Mouse (Mus musculus) gastrocnemius, adult 2 months (tissue): Measurements from ENCODE around the gene Gm37240. TPM values are rescaled to one million over a fixed set of nuclear protein-coding genes. Genes with fewer than 3 reads are reported as not detected.

Source experiments
- DNase-seq: peaks from one replicate; pipeline ENCODE4 v3.0.0; 2022
- H3K27ac ChIP-seq: fragments of 200-600 bp; 2 replicates; pipeline ENCODE4 v1.8.1; 2022; ENCODE audit warnings: mild to moderate bottlenecking
- H3K4me3 ChIP-seq: fragments of 200-600 bp; 2 replicates; pipeline ENCODE4 v1.8.1; 2022; ENCODE audit warnings: mild to moderate bottlenecking, moderate library complexity
- CTCF ChIP-seq: fragments of 200-600 bp; IDR thresholded peaks from 2 replicates; pipeline ENCODE4 v1.8.1; 2022; ENCODE audit warnings: antibody characterized with exemption, mild to moderate bottlenecking, moderate library complexity
- intact Hi-C: fragments of 180-260 bp; cut with DNase I; formaldehyde crosslinking; loops from one replicate; pipeline ENCODE4 v1.15.1; 2025
- total RNA-seq, 2 experiments: library from RNA; stranded (reverse); gene quantifications; 2 replicates each; pipeline ENCODE4 v1.2.3; 2021

Gene Gm37240
- total RNA-seq, 2 experiments from 2014 or later = 34.5 to 37.4 TPM

DNA sequence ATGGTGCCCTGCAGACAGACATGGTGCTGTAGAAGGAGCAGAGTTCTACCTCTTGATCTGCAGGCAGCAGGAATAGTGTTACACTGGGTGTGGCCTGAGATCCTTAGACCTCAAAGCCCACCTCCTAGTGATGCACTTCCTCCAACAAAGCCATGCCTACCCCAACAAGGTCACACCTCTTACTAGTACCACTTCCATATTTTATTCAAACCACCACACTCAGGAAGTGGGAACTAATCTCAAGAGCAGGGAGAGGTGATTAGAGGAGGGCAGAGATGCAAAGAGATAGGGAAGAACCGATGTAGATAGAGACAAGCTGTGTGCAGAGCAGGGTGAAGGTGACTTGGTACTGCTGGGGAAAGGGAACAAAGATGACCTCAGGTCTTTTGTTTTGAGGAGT is 773.8 kb downstream of the Gm37240 start:
- Histone ChIP-seq H3K27ac (no peak overlapping the region), H3K4me3 (no peak overlapping the region)
- TF ChIP-seq CTCF = no peak
- intact Hi-C loops = loop anchor here (10.0 kb wide), 1 partner anchor 179 kb away; no protein-coding TSS in a partner anchor
- no peak for DNase-seq

DNA sequence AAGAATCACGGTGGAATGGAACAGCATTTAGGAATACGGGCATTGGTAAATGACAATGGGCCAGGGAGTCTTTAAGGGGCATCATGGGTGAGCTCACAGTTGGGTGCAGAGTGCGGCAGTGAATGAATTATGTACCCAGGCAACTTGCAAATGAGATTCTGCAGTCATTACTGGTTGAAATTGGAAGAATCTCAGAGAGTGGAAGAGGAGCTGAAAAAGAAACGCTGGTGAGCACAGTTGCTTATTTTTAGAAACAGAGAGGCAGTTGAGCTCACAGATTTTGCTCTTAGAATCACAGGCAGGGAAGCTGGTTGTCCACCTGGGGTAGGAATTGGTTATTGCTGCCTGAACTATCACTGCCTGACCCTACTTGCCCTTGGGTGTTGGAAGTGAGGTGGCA is 776.6 kb downstream of the Gm37240 start:
- H3K4me3 ChIP-seq = no peak overlapping the region
- peak overlapping the region; percentile 16; the same call in 1 of the 2 replicates for H3K27ac ChIP-seq
- intact Hi-C loops = loop anchor here (10.0 kb wide), 1 partner anchor 176 kb away; no protein-coding TSS in a partner anchor
- TF ChIP-seq CTCF = no peak
- DNase-seq = no peak

DNA sequence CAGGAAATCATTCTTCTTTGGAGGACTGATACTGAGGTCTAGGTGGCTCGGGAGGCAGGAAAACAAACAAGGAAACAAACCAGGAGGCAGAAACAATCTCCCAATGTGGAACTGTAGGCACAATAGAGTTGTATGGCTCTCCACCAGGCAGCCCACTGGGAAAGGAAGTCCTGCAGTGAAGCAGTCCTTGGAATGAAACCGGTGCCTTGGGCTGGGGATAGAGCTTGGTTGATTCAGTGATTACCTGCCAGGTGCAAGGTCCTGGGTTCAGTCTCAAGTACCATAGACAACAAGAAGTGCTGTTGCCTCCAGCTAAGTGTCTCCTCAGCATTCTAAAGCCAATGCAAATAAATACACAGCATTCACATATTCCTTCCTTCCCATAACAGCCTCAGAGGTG is 778.1 kb downstream of the Gm37240 start:
- no peak for DNase-seq
- intact Hi-C loops = no loop called here
- Histone ChIP-seq H3K27ac (no peak overlapping the region), H3K4me3 (no peak overlapping the region)
- TF ChIP-seq CTCF = no peak

DNA sequence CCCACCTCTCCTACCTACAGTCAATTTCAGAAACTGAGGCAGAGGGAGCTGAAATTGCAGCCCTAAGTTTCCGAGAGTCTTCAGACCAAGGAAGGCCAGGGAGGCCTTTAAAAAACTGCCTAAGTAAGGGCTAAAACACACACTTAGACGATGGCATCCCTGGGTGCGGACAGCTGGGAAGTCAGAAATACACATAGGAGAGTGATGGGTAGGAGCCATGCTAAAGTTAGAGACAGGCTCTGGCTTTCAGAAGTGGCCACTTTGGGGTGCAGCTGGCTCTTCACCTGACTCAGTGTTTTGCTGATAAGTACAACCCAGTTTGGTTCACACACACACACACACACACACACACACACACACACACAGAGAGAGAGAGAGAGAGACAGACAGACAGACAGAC is 778.9 kb downstream of the Gm37240 start:
- intact Hi-C loops = no loop called here
- TF ChIP-seq CTCF = no peak
- Histone ChIP-seq H3K27ac (no peak overlapping the region), H3K4me3 (no peak overlapping the region)
- no peak for DNase-seq

DNA sequence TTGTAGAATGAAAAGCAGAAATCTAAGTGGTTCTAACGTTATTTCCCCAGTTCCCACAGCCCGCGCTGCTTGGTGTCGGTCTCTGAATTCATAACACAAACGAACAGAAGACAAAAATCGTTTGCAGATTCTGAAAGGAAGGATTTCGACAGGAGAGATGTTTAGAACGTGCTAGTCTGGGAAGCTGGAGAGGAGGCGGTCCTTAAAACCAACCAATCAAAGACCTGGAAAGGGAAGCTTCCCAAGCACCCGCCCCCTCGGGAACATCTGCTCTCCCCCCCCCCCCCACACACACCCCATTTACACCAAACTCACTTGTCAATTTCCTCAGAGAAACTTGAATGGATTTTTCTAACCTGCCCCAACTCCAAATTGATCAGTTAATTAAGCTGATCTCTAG is 780.4 kb downstream of the Gm37240 start:
- intact Hi-C loops = no loop called here
- no peak overlapping the region for H3K4me3 ChIP-seq
- H3K27ac ChIP-seq = no peak overlapping the region
- DNase-seq = no peak
- TF ChIP-seq CTCF = no peak

DNA sequence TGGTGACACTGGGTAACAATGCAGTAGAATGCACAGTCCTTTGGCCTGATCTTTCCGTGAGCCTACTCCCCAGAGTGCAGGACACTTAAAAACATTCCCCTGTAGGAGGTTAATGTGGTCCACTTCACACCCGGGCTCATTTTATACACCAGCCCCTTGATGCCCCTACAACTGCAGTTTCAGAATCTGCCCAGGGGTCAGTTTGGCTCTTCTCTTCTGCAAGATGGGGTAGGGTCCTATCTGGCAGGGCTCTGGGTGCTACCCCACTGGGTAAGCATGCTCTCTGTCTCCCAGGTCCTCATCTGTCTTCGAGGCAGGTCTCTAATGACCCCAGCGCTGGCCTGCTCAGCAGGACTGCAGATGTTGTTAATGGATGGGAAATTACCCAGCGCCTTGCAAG is 783.0 kb downstream of the Gm37240 start:
- Histone ChIP-seq H3K4me3 (no peak overlapping the region), H3K27ac (no peak overlapping the region)
- TF ChIP-seq CTCF = no peak
- DNase-seq = no peak
- intact Hi-C loops = no loop called here

DNA sequence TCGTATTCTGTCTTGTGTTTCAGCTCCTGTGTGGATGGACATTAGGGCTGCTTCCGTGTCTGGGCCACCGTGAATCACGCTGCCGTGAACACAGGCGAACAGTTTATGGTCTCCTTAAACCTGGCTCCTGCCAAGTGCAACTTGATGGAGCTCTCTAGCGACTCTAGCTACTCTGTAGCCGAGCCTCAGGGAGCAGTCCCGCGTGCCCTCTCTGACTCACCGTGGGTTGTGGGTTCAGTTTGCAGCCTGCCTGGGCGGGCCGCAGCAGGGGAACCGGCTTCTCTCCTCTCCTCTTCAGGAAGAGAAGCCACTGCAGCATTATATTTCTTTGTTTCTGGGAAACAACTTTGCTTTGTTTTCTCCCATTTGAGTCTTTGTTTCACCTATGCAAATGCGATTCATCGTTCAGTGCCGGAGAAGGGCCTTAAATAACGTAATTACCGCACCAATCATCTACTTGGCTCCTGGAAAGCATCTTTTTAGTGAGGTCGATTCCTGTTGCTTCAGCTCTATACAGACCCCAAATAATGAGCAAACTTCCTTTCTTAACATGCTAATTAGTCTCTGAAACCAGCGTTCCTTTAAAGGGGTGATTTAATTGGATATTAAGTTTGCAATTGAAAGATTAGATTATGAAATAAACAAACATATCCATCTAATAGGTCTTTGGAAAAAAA is 806.3 kb downstream of the Gm37240 start:
- Histone ChIP-seq H3K27ac (no peak overlapping the region), H3K4me3 (peak overlapping the region; percentile 47)
- TF ChIP-seq CTCF = no peak
- intact Hi-C loops = no loop called here
- DNase-seq = no peak

DNA sequence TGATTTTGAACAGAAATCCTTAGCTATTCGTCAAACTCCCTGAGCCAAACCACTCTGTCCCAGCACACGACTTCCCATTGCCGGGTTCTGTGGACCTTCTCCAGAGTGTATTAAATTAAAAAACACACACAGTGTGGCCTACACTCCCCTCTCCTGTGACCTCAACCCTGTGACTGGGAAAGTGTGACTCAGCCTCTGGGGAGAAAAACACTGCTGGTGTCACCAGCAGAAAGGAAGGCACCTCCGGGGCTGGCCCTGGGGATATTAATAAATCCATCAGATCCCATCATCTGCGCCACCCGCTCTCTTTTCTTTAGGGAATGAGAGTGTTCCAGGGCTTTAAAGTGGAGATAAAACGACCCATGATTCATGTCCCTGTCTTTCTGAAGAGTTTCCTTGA is 823.2 kb downstream of the Gm37240 start:
- intact Hi-C loops = no loop called here
- no peak overlapping the region for H3K27ac ChIP-seq
- no peak for DNase-seq
- no peak overlapping the region for H3K4me3 ChIP-seq
- no peak for TF ChIP-seq CTCF

DNA sequence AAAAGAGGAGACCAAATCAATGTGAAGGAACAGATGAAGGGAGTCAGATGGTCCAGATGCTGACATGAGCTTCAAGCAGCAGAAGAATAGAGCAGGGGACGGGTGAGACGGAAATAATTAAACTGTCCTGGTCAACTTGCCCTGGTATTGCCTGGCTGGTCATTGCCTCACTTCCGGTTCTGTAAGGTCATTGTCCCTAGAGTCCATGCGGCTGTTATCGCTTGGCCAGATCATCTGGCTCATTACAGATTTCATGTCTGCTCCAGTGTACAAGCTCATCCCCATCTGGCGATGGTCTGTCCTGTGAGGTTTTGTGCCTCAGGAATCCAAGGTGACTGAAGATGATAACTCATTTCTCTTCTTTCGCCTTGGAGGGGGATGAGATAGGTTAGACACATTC is 827.2 kb downstream of the Gm37240 start:
- intact Hi-C loops = no loop called here
- Histone ChIP-seq H3K4me3 (no peak overlapping the region), H3K27ac (no peak overlapping the region)
- no peak for DNase-seq
- TF ChIP-seq CTCF = no peak

DNA sequence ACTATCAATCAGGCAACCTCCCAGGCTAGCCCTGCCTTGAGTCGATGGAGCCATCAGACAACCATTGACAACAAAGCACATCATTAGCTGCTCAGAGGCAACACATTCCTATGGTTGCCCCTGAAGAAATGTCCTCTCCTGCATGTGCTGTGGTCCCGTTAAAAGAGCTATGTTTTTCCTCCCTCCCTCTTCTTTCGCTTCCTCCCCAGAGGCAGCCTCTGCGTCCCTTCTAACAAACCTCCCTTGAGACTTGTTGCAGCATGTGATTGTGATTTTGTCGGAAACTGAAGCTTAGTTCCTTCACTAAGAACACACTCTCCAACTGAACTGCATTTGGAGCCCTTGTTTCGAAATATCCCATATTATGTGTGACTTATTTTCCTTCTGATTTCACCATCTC is 830.1 kb downstream of the Gm37240 start:
- no peak overlapping the region for H3K4me3 ChIP-seq
- no peak for DNase-seq
- no peak for TF ChIP-seq CTCF
- no peak overlapping the region for H3K27ac ChIP-seq
- intact Hi-C loops = no loop called here

DNA sequence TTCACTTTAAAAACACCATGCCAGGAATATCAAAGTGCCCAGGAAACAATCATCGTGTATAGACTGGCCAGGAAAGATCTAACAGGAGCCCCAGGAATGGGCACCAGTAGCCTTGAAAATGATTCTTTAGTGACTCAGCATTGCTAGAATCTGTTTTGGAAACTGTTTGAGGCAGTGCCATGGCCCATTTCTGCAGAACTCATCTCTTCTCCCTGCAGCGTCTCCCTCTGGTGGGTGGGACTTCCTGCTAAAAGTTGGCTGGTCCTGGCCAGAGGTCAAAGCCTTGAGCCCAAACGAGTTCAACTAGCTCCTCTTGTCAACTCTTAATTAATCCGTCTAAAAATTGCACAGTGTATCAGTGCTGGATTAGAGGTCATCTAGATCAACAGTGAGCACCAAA is 833.8 kb downstream of the Gm37240 start:
- peak; percentile 31 for DNase-seq
- no peak overlapping the region for H3K4me3 ChIP-seq
- intact Hi-C loops = no loop called here
- TF ChIP-seq CTCF = peak; percentile 31
- H3K27ac ChIP-seq = no peak overlapping the region

DNA sequence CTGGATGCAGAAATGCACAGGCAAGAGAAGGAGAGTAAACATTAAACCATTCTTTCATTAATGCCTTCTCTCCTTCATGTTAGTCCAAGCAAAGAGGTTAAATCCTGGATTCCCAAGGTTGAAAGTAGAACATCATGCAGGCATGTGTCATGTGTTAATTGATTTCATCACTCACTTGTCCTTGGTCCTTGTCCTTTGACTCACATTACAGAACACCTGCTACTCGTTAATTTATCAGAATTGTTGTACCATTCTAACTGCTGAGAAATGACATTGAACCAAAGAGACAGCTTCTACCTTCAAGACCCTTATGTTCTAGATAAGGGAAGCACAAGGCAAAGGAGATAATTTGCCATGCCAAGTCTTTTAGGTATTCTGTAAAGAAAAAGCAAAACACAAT is 835.1 kb downstream of the Gm37240 start:
- intact Hi-C loops = no loop called here
- Histone ChIP-seq H3K4me3 (no peak overlapping the region), H3K27ac (no peak overlapping the region)
- no peak for TF ChIP-seq CTCF
- no peak for DNase-seq

DNA sequence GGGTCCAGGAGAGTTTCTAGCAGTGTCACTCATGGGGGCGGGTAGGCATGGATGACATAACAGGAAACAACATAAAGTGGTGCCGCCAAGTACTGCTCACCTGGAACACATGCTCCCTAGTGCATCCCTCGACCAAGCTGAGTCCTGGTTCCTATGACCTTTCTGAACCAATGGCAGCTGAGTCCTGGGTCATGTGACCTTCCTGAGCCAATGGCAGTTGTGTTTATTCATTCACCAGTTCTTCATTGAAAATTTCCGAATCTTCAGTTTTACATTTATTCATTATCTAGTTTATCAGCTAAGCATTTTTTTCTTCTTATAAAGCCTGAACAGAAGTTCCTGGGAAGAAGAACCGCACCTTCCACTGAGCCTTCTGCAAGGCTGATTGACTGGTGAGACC is 838.7 kb downstream of the Gm37240 start:
- no peak for DNase-seq
- intact Hi-C loops = loop anchor here (5.0 kb wide), 1 partner anchor 234 kb away; no protein-coding TSS in a partner anchor
- TF ChIP-seq CTCF = no peak

DNA sequence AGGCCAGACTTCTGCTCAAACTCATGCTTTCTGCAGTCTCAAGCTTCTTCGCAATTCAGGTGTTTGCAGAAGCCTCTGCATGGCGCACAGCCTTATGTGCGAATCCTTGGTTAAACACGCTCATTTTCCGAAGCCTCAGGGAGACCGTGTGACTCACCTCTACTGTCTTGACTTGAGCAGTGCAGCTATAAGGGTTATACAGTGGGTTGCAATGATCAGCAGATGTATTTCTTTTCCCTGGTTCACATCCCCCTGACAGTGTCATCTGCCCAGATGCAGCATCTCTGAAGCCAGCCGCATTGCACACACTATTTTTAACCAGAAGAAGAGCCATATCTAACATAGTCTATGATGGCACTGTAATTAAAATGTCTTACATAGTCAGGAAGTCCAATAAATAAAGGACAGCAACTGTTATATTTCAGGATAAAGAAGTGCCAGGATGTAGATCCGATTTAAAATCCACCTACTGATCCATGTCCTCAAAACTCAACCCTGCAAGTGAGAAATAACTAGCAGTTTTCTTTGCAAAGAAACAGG is 843.6 kb downstream of the Gm37240 start:
- no peak overlapping the region for H3K27ac ChIP-seq
- no peak for TF ChIP-seq CTCF
- no peak for DNase-seq
- H3K4me3 ChIP-seq = no peak overlapping the region
- intact Hi-C loops = no loop called here

More for the DNA sequence above, 838.7 kb downstream of the Gm37240 start:
- no peak overlapping the region for H3K4me3 ChIP-seq
- no peak overlapping the region for H3K27ac ChIP-seq
